Mouse (Mus musculus) ES-E14 (cell line): ENCODE measurements at regions not wholly inside any gene's neighbourhood (a gene's known extent, or its start where the extent isn't known, plus 50 kb on each side); places are given as distances from the start of the nearest gene placed in this dataset.

Source experiments
- DNase-seq: peaks from one replicate; pipeline ENCODE4 v3.0.0-alpha.2; 2013; ENCODE audit warnings: low read depth, low spot score
- H3K27ac ChIP-seq: 2 replicates; pipeline ENCODE4 v1.5.1; 2012; ENCODE audit warnings: low read depth, mild to moderate bottlenecking, low read length, moderate library complexity, mixed read lengths; ENCODE audit not compliant: poor library complexity, insufficient read depth, severe bottlenecking
- H3K36me3 ChIP-seq: 2 replicates; pipeline ENCODE4 v1.6.1; 2012; ENCODE audit warnings: mild to moderate bottlenecking, low read length, moderate library complexity, mixed read lengths; ENCODE audit not compliant: control insufficient read depth, poor library complexity, insufficient read depth, severe bottlenecking
- H3K4me1 ChIP-seq, 2 experiments: fragments of 150-350 bp in 1 of 2; sonication (generic) in 1 of 2; 2 replicates each; pipeline ENCODE4 v1.6.1; 2012; ENCODE audit warnings: low read length in 2 of 2, mild to moderate bottlenecking in 1 of 2, mixed read lengths in 1 of 2; ENCODE audit not compliant: control insufficient read depth in 2 of 2, insufficient read depth in 2 of 2, poor library complexity in 1 of 2
- H3K4me3 ChIP-seq, 2 experiments: fragments of 150-350 bp in 1 of 2; sonication (generic) in 1 of 2; 2 replicates each; pipeline ENCODE4 v1.5.1; 2012; ENCODE audit warnings: low read length in 2 of 2, low read depth in 1 of 2, mild to moderate bottlenecking in 1 of 2, mixed read lengths in 1 of 2; ENCODE audit not compliant: insufficient read depth in 1 of 2, poor library complexity in 1 of 2, severe bottlenecking in 1 of 2
- H3K9ac ChIP-seq: 2 replicates; pipeline ENCODE4 v1.6.1; 2012; ENCODE audit warnings: low read depth, mild to moderate bottlenecking, low read length, mixed read lengths; ENCODE audit not compliant: poor library complexity, insufficient read depth, severe bottlenecking
- H3K9me3 ChIP-seq: fragments of 150-350 bp; sonication (generic); 2 replicates; pipeline ENCODE4 v1.6.1; 2012; ENCODE audit warnings: low read depth, mild to moderate bottlenecking, low read length; ENCODE audit not compliant: control insufficient read depth, insufficient read depth
- CHD2 ChIP-seq: IDR thresholded peaks from 2 replicates; pipeline ENCODE4 v1.6.1; 2014; ENCODE audit warnings: mild to moderate bottlenecking, low read depth, low read length, inconsistent platforms
- HCFC1 ChIP-seq: IDR thresholded peaks from 2 replicates; pipeline ENCODE4 v1.6.1; 2012; ENCODE audit warnings: low read length, inconsistent platforms, borderline replicate concordance; ENCODE audit not compliant: insufficient read depth
- MAFK ChIP-seq: IDR thresholded peaks from 2 replicates; pipeline ENCODE4 v1.6.1; 2014; ENCODE audit warnings: mild to moderate bottlenecking, low read depth, low read length, inconsistent platforms; ENCODE audit not compliant: insufficient read depth
- ZC3H11A ChIP-seq: IDR thresholded peaks from 2 replicates; pipeline ENCODE4 v1.6.1; 2012; ENCODE audit warnings: low read depth, mild to moderate bottlenecking, inconsistent platforms, low read length, borderline replicate concordance
- ZNF384 ChIP-seq: IDR thresholded peaks from 2 replicates; pipeline ENCODE4 v1.6.1; 2012; ENCODE audit warnings: low read depth, low read length, inconsistent platforms
- in situ Hi-C, 2 experiments: fragments of 600-800 bp; cut with MboI; formaldehyde crosslinking; loops; one replicate each; pipeline ENCODE4 v1.15.1; 2025; ENCODE audit warnings: low sequenced_read_pairs in 2 of 2, inconsistent platforms in 1 of 2; ENCODE audit not compliant: unreplicated experiment in 2 of 2

DNA sequence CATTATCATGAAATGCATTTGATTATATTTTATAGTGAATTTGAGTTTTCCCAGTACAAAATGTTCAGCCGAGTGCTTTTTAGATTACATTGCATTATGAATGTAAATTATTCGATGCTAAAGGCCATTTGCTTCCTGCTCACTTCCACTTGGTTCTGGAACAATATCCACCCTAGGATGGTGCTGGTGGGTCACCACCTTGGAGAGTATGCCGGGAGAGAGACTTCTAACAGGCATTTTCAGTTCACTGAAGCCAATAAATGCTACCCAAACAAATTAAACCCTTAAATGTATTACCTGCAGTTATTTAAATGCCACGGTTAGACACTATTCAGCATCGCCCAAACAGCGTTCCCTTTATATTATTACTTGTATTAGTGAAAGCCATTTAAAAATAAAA lies 159.6 kb downstream of the 1190002N15Rik start:
- in situ Hi-C loops = no loop called here
- Histone ChIP-seq H3K27ac (no peak overlapping the region), H3K9me3 (no peaks in the 10 kb centered on the region), H3K9ac (no peak overlapping the region), H3K36me3 (no peaks in the 10 kb centered on the region), H3K4me1 (no peaks in the 10 kb centered on the region), H3K4me3 (no peak overlapping the region)
- DNase-seq = no peak
- no peak for TF ChIP-seq HCFC1
- TF ChIP-seq ZNF384 = no peak
- TF ChIP-seq MAFK = no peak
- TF ChIP-seq CHD2 = no peak
- no peak for TF ChIP-seq ZC3H11A

DNA sequence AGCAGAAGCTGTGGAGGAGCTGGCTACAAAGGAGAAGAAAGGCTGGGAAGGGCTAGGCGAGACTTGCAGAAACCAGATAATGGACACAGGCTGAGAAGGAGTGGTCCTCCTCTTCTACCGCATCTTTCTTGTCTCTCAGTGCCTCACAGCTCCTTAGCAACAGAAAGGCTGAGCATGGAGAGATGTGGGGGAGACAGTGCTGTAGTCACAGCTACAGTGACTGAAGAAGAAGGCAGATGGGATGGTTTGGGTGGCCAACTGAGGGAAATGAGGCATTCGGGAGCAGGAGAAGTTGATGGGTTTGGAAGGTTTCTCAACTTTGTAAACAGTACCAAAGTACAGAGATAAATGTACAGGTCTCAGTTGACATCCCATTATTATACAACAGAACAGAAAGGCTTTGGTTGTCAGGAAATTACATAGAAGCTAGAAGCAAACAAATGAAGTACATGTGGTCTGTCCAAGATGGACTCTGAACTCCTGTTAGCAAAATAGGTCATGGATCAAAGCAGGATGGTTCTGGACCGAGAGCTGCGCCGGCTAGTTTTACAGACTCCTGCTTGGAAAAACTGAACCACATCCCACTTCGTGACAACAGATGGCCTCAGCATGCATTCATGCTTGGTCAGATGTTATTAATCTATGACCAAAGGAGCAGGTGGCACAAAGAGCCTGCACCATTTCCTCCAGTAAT lies 160.4 kb downstream of the 1190002N15Rik start:
- Histone ChIP-seq H3K4me3 (no peak overlapping the region), H3K9me3 (no peaks in the 10 kb centered on the region), H3K27ac (no peak overlapping the region), H3K9ac (no peak overlapping the region), H3K4me1 (no peaks in the 10 kb centered on the region), H3K36me3 (no peaks in the 10 kb centered on the region)
- in situ Hi-C loops = no loop called here
- no peak for DNase-seq
- TF ChIP-seq HCFC1 (no peak), CHD2 (no peak), ZNF384 (no peak), MAFK (no peak), ZC3H11A (no peak)

DNA sequence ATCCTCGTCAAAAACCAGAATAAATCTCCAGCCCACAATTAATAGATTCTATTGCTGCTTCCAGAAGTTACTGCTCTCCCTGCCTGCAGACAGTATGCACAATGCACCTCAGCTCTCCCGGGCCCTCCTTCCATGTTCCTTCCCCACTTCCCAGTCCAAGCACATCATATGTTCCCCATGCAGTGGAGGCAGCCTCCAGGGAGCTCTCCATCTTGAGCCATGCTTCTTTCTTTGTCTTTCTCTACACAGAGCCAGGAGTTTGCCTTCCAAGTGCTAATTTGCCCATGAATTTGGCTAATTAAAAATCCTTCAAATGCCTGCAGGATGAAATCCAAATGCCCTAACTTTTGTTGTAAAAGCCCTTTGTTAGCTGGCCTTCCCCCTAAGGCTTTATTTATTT lies 166.9 kb downstream of the 1190002N15Rik start:
- in situ Hi-C loops = no loop called here
- no peaks in the 10 kb centered on the region for H3K4me1 ChIP-seq
- H3K36me3 ChIP-seq = no peaks in the 10 kb centered on the region
- DNase-seq = no peak
- no peak overlapping the region for H3K27ac ChIP-seq
- H3K4me3 ChIP-seq = no peak overlapping the region
- TF ChIP-seq ZNF384 (no peak), HCFC1 (no peak), ZC3H11A (no peak), CHD2 (no peak), MAFK (no peak)
- no peaks in the 10 kb centered on the region for H3K9me3 ChIP-seq
- H3K9ac ChIP-seq = no peak overlapping the region

DNA sequence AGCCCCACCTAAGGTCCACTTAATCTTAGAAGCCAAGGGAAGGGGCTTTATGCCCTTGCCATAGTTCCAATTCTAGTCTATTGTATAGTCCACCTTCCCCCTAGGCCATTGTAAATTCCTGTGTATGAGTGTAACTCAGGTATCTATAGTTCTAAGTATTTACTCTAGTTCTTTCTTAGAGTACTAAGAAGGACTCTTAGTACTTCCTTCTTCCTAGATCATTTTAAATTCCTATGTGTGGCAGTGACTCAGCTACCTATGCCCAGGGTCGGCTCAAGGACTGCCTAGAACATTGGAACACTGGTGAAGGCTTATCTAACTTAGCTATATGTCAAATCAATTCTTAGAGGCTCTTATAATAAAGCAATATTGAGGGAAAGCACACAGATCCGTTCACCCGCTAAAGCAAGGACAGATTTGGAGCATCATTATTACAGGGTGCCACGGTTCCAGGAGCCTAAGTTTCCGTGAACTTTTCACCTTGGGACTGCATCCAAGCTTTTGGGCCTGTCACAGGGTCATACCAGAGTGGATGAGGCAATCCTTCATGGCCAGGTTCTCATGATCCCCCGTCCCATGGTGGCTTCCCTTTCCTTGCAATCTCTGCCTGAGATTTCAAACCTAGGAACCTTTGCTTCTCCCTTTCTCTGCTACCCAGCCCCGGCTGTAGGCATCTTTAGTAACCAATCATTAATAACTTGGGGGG lies 169.5 kb downstream of the 1190002N15Rik start:
- H3K27ac ChIP-seq = no peak overlapping the region
- H3K9ac ChIP-seq = no peak overlapping the region
- in situ Hi-C loops = no loop called here
- TF ChIP-seq CHD2 (no peak), MAFK (no peak)
- DNase-seq = no peak
- H3K4me1 ChIP-seq = no peaks in the 10 kb centered on the region
- H3K9me3 ChIP-seq = no peaks in the 10 kb centered on the region
- no peak overlapping the region for H3K4me3 ChIP-seq
- H3K36me3 ChIP-seq = no peaks in the 10 kb centered on the region
